Mouse (Mus musculus): ENCODE data around the gene Scarb1.

Gene Scarb1

GRCm38 (mm10) chr5:125305229-125306081 lies 35.4 kb downstream of the Scarb1 start:
- no peak for DNase-seq (ENCODE audit: low spot score)

GRCm38 (mm10) chr5:125304245-125304856 lies 36.5 kb downstream of the Scarb1 start:
- DNase-seq (ENCODE audit: low spot score), result no peak

GRCm38 (mm10) chr5:125303055-125303454 lies 37.8 kb downstream of the Scarb1 start:
- DNase-seq (ENCODE audit: low spot score), result no peak

GRCm38 (mm10) chr5:125298234-125298633 lies 42.7 kb downstream of the Scarb1 start:
- DNase-seq (ENCODE audit: low spot score), result peak; percentile 30

GRCm38 (mm10) chr5:125297171-125297570 lies 43.7 kb downstream of the Scarb1 start:
- DNase-seq (ENCODE audit: low spot score), result no peak

- DNase-seq (ENCODE audit: low spot score), result no peak
Observed at GRCm38 (mm10) chr5:125292951-125293350, 47.9 kb downstream of the Scarb1 start.

GRCm38 (mm10) chr5:125291895-125292294 lies 49.0 kb downstream of the Scarb1 start:
- no peak for DNase-seq (ENCODE audit: low spot score)

- no peak for DNase-seq (ENCODE audit: low spot score)
Observed at GRCm38 (mm10) chr5:125291387-125291786, 49.5 kb downstream of the Scarb1 start.

- no peak for DNase-seq (ENCODE audit: low spot score)
Observed at GRCm38 (mm10) chr5:125287053-125287655, 53.7 kb downstream of the Scarb1 start.

- DNase-seq (ENCODE audit: low spot score), result no peak
Observed at GRCm38 (mm10) chr5:125286090-125286489, 54.8 kb downstream of the Scarb1 start.

- DNase-seq (ENCODE audit: low spot score), result peak; percentile 55
Observed at GRCm38 (mm10) chr5:125283748-125284640, 56.9 kb downstream of the Scarb1 start.

GRCm38 (mm10) chr5:125279216-125279615 lies 61.7 kb downstream of the Scarb1 start:
- no peak for DNase-seq (ENCODE audit: low spot score)

GRCm38 (mm10) chr5:125278314-125278713 lies 62.6 kb downstream of the Scarb1 start:
- no peak for DNase-seq (ENCODE audit: low spot score)

GRCm38 (mm10) chr5:125277313-125277712 lies 63.6 kb downstream of the Scarb1 start:
- DNase-seq (ENCODE audit: low spot score), result no peak

- DNase-seq (ENCODE audit: low spot score), result no peak
Observed at GRCm38 (mm10) chr5:125276765-125277164, 64.1 kb downstream of the Scarb1 start.

GRCm38 (mm10) chr5:125275315-125275714 lies 65.6 kb downstream of the Scarb1 start:
- no peak for DNase-seq (ENCODE audit: low spot score)

- DNase-seq (ENCODE audit: low spot score), result no peak
Observed at GRCm38 (mm10) chr5:125274773-125275172, 66.1 kb downstream of the Scarb1 start.

- no peak for DNase-seq (ENCODE audit: low spot score)
Observed at GRCm38 (mm10) chr5:125274182-125274581, 66.7 kb downstream of the Scarb1 start.

- peak; percentile 88 for DNase-seq (ENCODE audit: low spot score)
Observed at GRCm38 (mm10) chr5:125273666-125274109, 67.2 kb downstream of the Scarb1 start.

- no peak for DNase-seq (ENCODE audit: low spot score)
Observed at GRCm38 (mm10) chr5:125272231-125272988, 68.5 kb downstream of the Scarb1 start.

Measured in lung, postnatal 25 days (tissue).